Mouse (Mus musculus) neural tube, embryonic 14.5 days (tissue): ENCODE data around the gene Fbxl4. TPM values are rescaled to one million over a fixed set of nuclear protein-coding genes. Genes with fewer than 3 reads are reported as not detected.
A peak's percentile ranks its signal among the peaks of the same experiment; 100 is the strongest.

Experiments used
- ATAC-seq: fragments of 200-750 bp; cut with Nextera tagmentation; 2 replicates; pipeline ENCODE4 v1.8.0; 2017; ENCODE audit warnings: low read depth, mild to moderate bottlenecking, moderate TSS enrichment, moderate library complexity
- H3K27ac ChIP-seq: fragments of 300-500 bp; sonication (generic); 2 replicates; pipeline ENCODE4 v1.5.1; 2014; ENCODE audit warnings: low read depth, mild to moderate bottlenecking, control low read depth, low read length, moderate library complexity, mixed read lengths
- H3K27me3 ChIP-seq: fragments of 300-500 bp; sonication (generic); 2 replicates; pipeline ENCODE4 v1.6.1; 2014; ENCODE audit warnings: low read length; ENCODE audit not compliant: control insufficient read depth, insufficient read depth
- H3K36me3 ChIP-seq: fragments of 300-500 bp; sonication (generic); 2 replicates; pipeline ENCODE4 v1.6.1; 2014; ENCODE audit warnings: low read length, mixed read lengths; ENCODE audit not compliant: control insufficient read depth, insufficient read depth
- H3K4me1 ChIP-seq: fragments of 300-500 bp; sonication (generic); 2 replicates; pipeline ENCODE4 v1.6.1; 2014; ENCODE audit warnings: low read length; ENCODE audit not compliant: control insufficient read depth, insufficient read depth
- H3K4me2 ChIP-seq: fragments of 300-500 bp; sonication (generic); 2 replicates; pipeline ENCODE4 v1.6.1; 2014; ENCODE audit warnings: mild to moderate bottlenecking, low read depth, low read length, control low read depth
- H3K4me3 ChIP-seq: fragments of 300-500 bp; sonication (generic); 2 replicates; pipeline ENCODE4 v1.5.1; 2014; ENCODE audit warnings: low read depth, low read length, control low read depth, mixed read lengths
- H3K9ac ChIP-seq: fragments of 300-500 bp; sonication (generic); replicated peaks from 2 replicates; pipeline ENCODE4 v1.6.1; 2014; ENCODE audit warnings: low read depth, mild to moderate bottlenecking, control low read depth, low read length, mixed read lengths
- H3K9me3 ChIP-seq: fragments of 300-500 bp; sonication (generic); 2 replicates; pipeline ENCODE4 v1.6.1; 2016; ENCODE audit warnings: low read length; ENCODE audit not compliant: control insufficient read depth
- WGBS: fragments of 180-500 bp; shearing (Covaris S2); extraction: QIAGEN DNeasy Blood & Tissue Kit; methylation state at CpG from one replicate; pipeline ENCODE4 v1.1.7; 2014; 5-methylcytosine and 5-hydroxymethylcytosine counted together
- polyA plus RNA-seq: library from polyadenylated mRNA; unstranded; fragments of >200 nt; fragmentation: Nextera tagmentation; extraction: Ambion mirVana; gene quantifications from 2 replicates; pipeline ENCODE4 v1.2.1, GENCODE M21; 2014

Gene Fbxl4
- polyA plus RNA-seq, 1 experiment from 2014 or later = 22.0 TPM

DNA sequence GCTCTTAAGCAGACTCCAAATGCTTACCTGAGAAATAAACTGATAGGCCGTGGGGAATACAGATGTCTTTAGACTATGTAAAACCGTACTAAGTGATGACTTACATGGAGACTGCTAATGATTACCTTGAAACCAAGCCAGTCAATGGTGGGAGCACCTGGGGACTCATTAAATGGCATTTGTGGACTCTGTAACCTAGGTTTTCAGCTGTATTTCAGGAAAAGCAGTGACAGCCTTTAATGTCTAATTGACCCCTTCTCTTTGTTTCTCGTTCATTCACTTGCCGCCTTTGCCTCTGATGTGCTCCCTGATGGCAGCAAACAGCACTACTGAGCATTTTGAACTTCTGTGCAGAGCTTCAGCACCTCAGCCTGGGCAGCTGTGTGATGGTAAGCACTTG is 65.1 kb downstream of the Fbxl4 start:
- H3K4me1 ChIP-seq = no peaks in the 10 kb centered on the region
- H3K9me3 ChIP-seq = no peaks in the 10 kb centered on the region
- WGBS = 38% methylated on average over 4 of the region's 4 CpGs
- H3K27me3 ChIP-seq = no peaks in the 10 kb centered on the region
- ATAC-seq = no peak
- no peak overlapping the region for H3K4me2 ChIP-seq
- no peak overlapping the region for H3K9ac ChIP-seq
- H3K4me3 ChIP-seq = no peak overlapping the region
- no peaks in the 10 kb centered on the region for H3K36me3 ChIP-seq
- no peak overlapping the region for H3K27ac ChIP-seq

- WGBS = 95% methylated on average over 3 of the region's 3 CpGs
- H3K36me3 ChIP-seq = no peaks in the 10 kb centered on the region
- H3K27ac ChIP-seq = no peak overlapping the region
- no peaks in the 10 kb centered on the region for H3K4me1 ChIP-seq
- H3K9me3 ChIP-seq = no peaks in the 10 kb centered on the region
- no peak overlapping the region for H3K4me2 ChIP-seq
- H3K9ac ChIP-seq = no peak overlapping the region
- ATAC-seq = no peak
- no peaks in the 10 kb centered on the region for H3K27me3 ChIP-seq
- no peak overlapping the region for H3K4me3 ChIP-seq
Observed at GRCm38 (mm10) chr4:22428150-22428549, 70.8 kb downstream of the Fbxl4 start.

DNA sequence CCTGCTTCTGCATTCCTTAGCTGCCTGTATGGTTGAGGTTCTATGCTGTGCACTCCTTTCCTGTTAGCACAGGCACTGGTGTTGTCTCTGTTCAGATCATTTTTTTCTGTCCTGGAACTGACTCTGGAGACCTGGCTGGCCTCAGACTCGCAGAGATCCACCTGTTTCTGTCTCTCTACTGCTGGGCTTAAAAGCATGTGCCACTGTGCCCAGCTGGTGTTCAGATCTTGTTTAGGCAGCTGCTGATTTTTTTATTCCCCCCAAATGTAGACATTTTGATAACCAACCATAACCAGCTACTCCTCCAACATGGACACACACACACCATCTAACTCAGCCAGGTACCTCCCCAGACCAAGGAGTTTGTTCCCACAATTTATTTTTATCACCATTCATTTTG is 112.2 kb downstream of the Fbxl4 start:
- no peak overlapping the region for H3K9ac ChIP-seq
- no peaks in the 10 kb centered on the region for H3K9me3 ChIP-seq
- no peaks in the 10 kb centered on the region for H3K4me1 ChIP-seq
- H3K27ac ChIP-seq = no peak overlapping the region
- 85% methylated on average over 1 of the region's 1 CpGs for WGBS
- H3K4me3 ChIP-seq = no peak overlapping the region
- no peak overlapping the region for H3K4me2 ChIP-seq
- no peaks in the 10 kb centered on the region for H3K27me3 ChIP-seq
- ATAC-seq = no peak
- no peaks in the 10 kb centered on the region for H3K36me3 ChIP-seq

GRCm38 (mm10) chr4:22476967-22477710 is 119.8 kb downstream of the Fbxl4 start:
- Histone ChIP-seq H3K27me3 (no peaks in the 10 kb centered on the region), H3K4me3 (peak overlapping the region; percentile 36), H3K27ac (peak overlapping the region; percentile 72), H3K4me2 (peak overlapping the region; percentile 75), H3K9me3 (no peaks in the 10 kb centered on the region), H3K36me3 (no peaks in the 10 kb centered on the region), H3K4me1 (peaks cover 21% of the 10 kb centered on the region), H3K9ac (peak overlapping the region; percentile 49)
- ATAC-seq = peak; percentile 82
- under 1% methylated on average over 23 of the region's 23 CpGs for WGBS

- Histone ChIP-seq H3K27ac (peak overlapping the region; percentile 72), H3K36me3 (no peaks in the 10 kb centered on the region), H3K4me3 (peak overlapping the region; percentile 36), H3K9me3 (no peaks in the 10 kb centered on the region), H3K4me2 (peak overlapping the region; percentile 75), H3K9ac (peak overlapping the region; percentile 49), H3K27me3 (no peaks in the 10 kb centered on the region), H3K4me1 (peaks cover 23% of the 10 kb centered on the region)
- WGBS = under 1% methylated on average over 21 of the region's 28 CpGs
- ATAC-seq = peak; percentile 38
Observed at GRCm38 (mm10) chr4:22477711-22478230, 120.4 kb downstream of the Fbxl4 start.

DNA sequence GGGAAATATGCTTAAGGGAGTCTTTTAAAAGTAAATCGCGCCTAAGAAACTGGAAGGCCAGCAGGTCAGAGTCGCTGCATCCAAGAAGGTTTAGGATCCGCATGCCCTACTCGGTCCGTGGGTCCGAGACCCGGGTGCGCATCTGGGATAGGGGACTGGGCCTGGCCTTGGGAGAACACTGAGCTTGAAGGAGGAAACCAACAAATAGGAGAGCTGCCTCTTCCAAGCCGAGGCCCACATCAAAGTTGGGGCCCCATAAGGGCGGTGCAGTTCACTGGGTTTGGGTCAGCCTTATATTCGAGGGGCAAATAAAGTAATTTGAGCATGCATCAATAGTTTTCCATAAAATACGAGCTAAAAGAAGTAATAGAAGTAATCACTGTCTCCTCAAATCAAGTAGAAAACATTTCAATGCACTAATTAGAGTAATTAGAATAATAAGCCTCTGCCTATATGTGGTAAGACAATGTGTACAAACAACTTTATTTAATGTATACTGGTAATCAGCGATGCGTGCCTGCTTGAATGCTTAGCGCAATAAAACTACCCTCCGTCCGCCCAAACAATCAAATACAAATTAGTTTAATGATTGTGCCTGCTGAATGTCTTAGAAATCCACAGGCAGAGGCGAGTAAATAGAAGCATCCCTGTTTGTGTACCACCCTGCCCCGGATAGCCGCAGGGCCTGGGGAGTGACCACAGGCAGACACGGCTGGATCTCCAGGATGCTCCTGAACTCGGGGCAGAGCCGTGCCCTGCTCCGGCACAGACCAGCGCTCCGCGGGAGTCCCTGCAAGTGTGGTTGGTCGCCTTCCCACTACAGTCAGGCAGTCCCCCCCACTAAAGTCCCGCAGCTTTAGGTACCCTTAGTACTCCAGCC is 121.4 kb downstream of the Fbxl4 start:
- Histone ChIP-seq H3K4me3 (peak overlapping the region; percentile 36; the same call in 1 of the 2 replicates), H3K9me3 (no peaks in the 10 kb centered on the region), H3K4me2 (peak overlapping the region; percentile 75), H3K27me3 (no peaks in the 10 kb centered on the region), H3K4me1 (peaks cover 23% of the 10 kb centered on the region), H3K36me3 (no peaks in the 10 kb centered on the region), H3K9ac (no peak overlapping the region), H3K27ac (peak overlapping the region; percentile 49; the same call in 1 of the 2 replicates)
- ATAC-seq = peak; percentile 56
- 3% methylated on average over 30 of the region's 30 CpGs for WGBS

- H3K4me2 ChIP-seq = peak overlapping the region; percentile 75
- peak; percentile 35 for ATAC-seq
- H3K27me3 ChIP-seq = no peaks in the 10 kb centered on the region
- H3K9ac ChIP-seq = peak overlapping the region; percentile 30; the same call in 1 of the 2 replicates
- H3K4me1 ChIP-seq = peaks cover 23% of the 10 kb centered on the region
- peak overlapping the region; percentile 1; the same call in 1 of the 2 replicates for H3K4me3 ChIP-seq
- peak overlapping the region; percentile 49 for H3K27ac ChIP-seq
- 2% methylated on average over 28 of the region's 28 CpGs for WGBS
- no peaks in the 10 kb centered on the region for H3K9me3 ChIP-seq
- H3K36me3 ChIP-seq = no peaks in the 10 kb centered on the region
Observed at GRCm38 (mm10) chr4:22479368-22480090, 122.2 kb downstream of the Fbxl4 start.

- no peaks in the 10 kb centered on the region for H3K27me3 ChIP-seq
- ATAC-seq = no peak
- no peaks in the 10 kb centered on the region for H3K36me3 ChIP-seq
- H3K4me2 ChIP-seq = peak overlapping the region; percentile 75
- H3K9ac ChIP-seq = peak overlapping the region; percentile 30; the same call in 1 of the 2 replicates
- H3K4me3 ChIP-seq = peak overlapping the region; percentile 1; the same call in 1 of the 2 replicates
- H3K9me3 ChIP-seq = no peaks in the 10 kb centered on the region
- H3K27ac ChIP-seq = peak overlapping the region; percentile 49
- 2% methylated on average over 18 of the region's 18 CpGs for WGBS
- peaks cover 23% of the 10 kb centered on the region for H3K4me1 ChIP-seq
Observed at GRCm38 (mm10) chr4:22480091-22480857, 122.9 kb downstream of the Fbxl4 start.
